Mouse (Mus musculus) forebrain, embryonic 14.5 days (tissue): ENCODE data around the gene Slc4a3. TPM values are rescaled to one million over a fixed set of nuclear protein-coding genes. Genes with fewer than 3 reads are reported as not detected.

Experiments used
- ATAC-seq: fragments of 200-750 bp; cut with Nextera tagmentation; 2 replicates; pipeline ENCODE4 v1.8.0; 2017; ENCODE audit warnings: mild to moderate bottlenecking, moderate library complexity
- DNase-seq: peaks from one replicate; pipeline ENCODE4 v3.0.0-alpha.2; 2015; ENCODE audit warnings: low spot score
- H3K27ac ChIP-seq: fragments of 300-500 bp; sonication (generic); 2 replicates; pipeline ENCODE4 v1.5.1; 2014; ENCODE audit warnings: low read depth, mild to moderate bottlenecking, control low read depth, low read length, moderate library complexity
- H3K27me3 ChIP-seq: fragments of 300-500 bp; sonication (generic); replicated peaks from 2 replicates; pipeline ENCODE4 v1.6.1; 2014; ENCODE audit warnings: low read length, control low read depth, mixed read lengths; ENCODE audit not compliant: control insufficient read depth, insufficient read depth
- H3K36me3 ChIP-seq: fragments of 300-500 bp; sonication (generic); 2 replicates; pipeline ENCODE4 v1.6.1; 2014; ENCODE audit warnings: low read length, control low read depth; ENCODE audit not compliant: control insufficient read depth, insufficient read depth
- H3K4me1 ChIP-seq: fragments of 300-500 bp; sonication (generic); 2 replicates; pipeline ENCODE4 v1.6.1; 2014; ENCODE audit warnings: antibody characterized with exemption, low read length, control low read depth; ENCODE audit not compliant: control insufficient read depth, insufficient read depth
- H3K4me2 ChIP-seq: fragments of 300-500 bp; sonication (generic); 2 replicates; pipeline ENCODE4 v1.6.1; 2014; ENCODE audit warnings: mild to moderate bottlenecking, control low read depth, low read length
- H3K4me3 ChIP-seq: fragments of 300-500 bp; sonication (generic); 2 replicates; pipeline ENCODE4 v1.5.1; 2014; ENCODE audit warnings: low read depth, low read length, control low read depth
- H3K9ac ChIP-seq: fragments of 300-500 bp; sonication (generic); 2 replicates; pipeline ENCODE4 v1.6.1; 2014; ENCODE audit warnings: mild to moderate bottlenecking, low read length, control low read depth, moderate library complexity
- H3K9me3 ChIP-seq: fragments of 300-500 bp; sonication (generic); replicated peaks from 2 replicates; pipeline ENCODE4 v1.6.1; 2016; ENCODE audit warnings: low read length, control low read depth, mixed read lengths; ENCODE audit not compliant: control insufficient read depth
- WGBS: fragments of 180-500 bp; shearing (Covaris S2); extraction: QIAGEN DNeasy Blood & Tissue Kit; methylation state at CpG from one replicate; pipeline ENCODE4 v1.1.7; 2014; 5-methylcytosine and 5-hydroxymethylcytosine counted together
- polyA plus RNA-seq: library from polyadenylated mRNA; unstranded; fragments of >200 nt; fragmentation: Nextera tagmentation; extraction: Ambion mirVana; gene quantifications from 2 replicates; pipeline ENCODE4 v1.2.1, GENCODE M21; 2014

Slc4a3 gene
- polyA plus RNA-seq, 1 experiment from 2014 or later, result 12.6 TPM

- no peak for DNase-seq
- Histone ChIP-seq H3K9ac (no peak overlapping the region), H3K36me3 (peaks cover 63% of the 10 kb centered on the region), H3K27ac (no peak overlapping the region), H3K9me3 (no peaks in the 10 kb centered on the region), H3K4me3 (no peak overlapping the region), H3K27me3 (no peaks in the 10 kb centered on the region), H3K4me2 (no peak overlapping the region), H3K4me1 (peaks cover 5% of the 10 kb centered on the region)
- no peak for ATAC-seq
- 87% methylated on average over 7 of the region's 7 CpGs for WGBS
Observed at GRCm38 (mm10) chr1:75555680-75556079, 9.6 kb downstream of the Slc4a3 start.

- ATAC-seq (no peak), DNase-seq (no peak)
- Histone ChIP-seq H3K9me3 (no peaks in the 10 kb centered on the region), H3K4me2 (no peak overlapping the region), H3K9ac (no peak overlapping the region), H3K27ac (no peak overlapping the region), H3K27me3 (no peaks in the 10 kb centered on the region), H3K4me3 (no peak overlapping the region), H3K4me1 (peaks cover 7% of the 10 kb centered on the region), H3K36me3 (peaks cover 58% of the 10 kb centered on the region)
- WGBS, result 85% methylated on average over 9 of the region's 9 CpGs
Observed at GRCm38 (mm10) chr1:75556143-75556781, 10.2 kb downstream of the Slc4a3 start.

GRCm38 (mm10) chr1:75557041-75557440 lies 11.0 kb downstream of the Slc4a3 start:
- no peak overlapping the region for H3K4me3 ChIP-seq
- no peak for ATAC-seq
- H3K4me2 ChIP-seq, result no peak overlapping the region
- no peak overlapping the region for H3K27ac ChIP-seq
- no peaks in the 10 kb centered on the region for H3K9me3 ChIP-seq
- H3K9ac ChIP-seq, result no peak overlapping the region
- WGBS, result 91% methylated on average over 7 of the region's 7 CpGs
- H3K4me1 ChIP-seq, result peaks cover 13% of the 10 kb centered on the region
- no peak for DNase-seq
- H3K36me3 ChIP-seq, result peaks cover 50% of the 10 kb centered on the region
- H3K27me3 ChIP-seq, result no peaks in the 10 kb centered on the region

- Histone ChIP-seq H3K4me2 (no peak overlapping the region), H3K27me3 (no peaks in the 10 kb centered on the region), H3K4me3 (no peak overlapping the region), H3K9me3 (no peaks in the 10 kb centered on the region), H3K4me1 (peaks cover 13% of the 10 kb centered on the region), H3K36me3 (peaks cover 37% of the 10 kb centered on the region), H3K9ac (no peak overlapping the region), H3K27ac (no peak overlapping the region)
- 91% methylated on average over 18 of the region's 18 CpGs for WGBS
- no peak for DNase-seq
- ATAC-seq, result no peak
Observed at GRCm38 (mm10) chr1:75558388-75559178, 12.5 kb downstream of the Slc4a3 start.

- Histone ChIP-seq H3K4me2 (peak overlapping the region; percentile 35), H3K27ac (peak overlapping the region; percentile 44; the same call in 1 of the 2 replicates), H3K9me3 (no peaks in the 10 kb centered on the region), H3K36me3 (peaks cover 31% of the 10 kb centered on the region), H3K4me3 (no peak overlapping the region), H3K27me3 (no peaks in the 10 kb centered on the region), H3K9ac (0 out of 2 replicates have a peak overlapping the region, but pooled peaks have one; percentile 17), H3K4me1 (peaks cover 13% of the 10 kb centered on the region)
- DNase-seq, result peak; percentile 96
- ATAC-seq, result peak; percentile 95
- 5% methylated on average over 17 of the region's 17 CpGs for WGBS
Observed at GRCm38 (mm10) chr1:75559212-75559925, 13.3 kb downstream of the Slc4a3 start.

- no peak overlapping the region for H3K9ac ChIP-seq
Observed at GRCm38 (mm10) chr1:75560206-75560913, 14.3 kb downstream of the Slc4a3 start.

GRCm38 (mm10) chr1:75561221-75561897 lies 15.3 kb downstream of the Slc4a3 start:
- H3K36me3 ChIP-seq, result peaks cover 15% of the 10 kb centered on the region; the same call in 1 of the 2 replicates
- peaks cover 13% of the 10 kb centered on the region for H3K4me1 ChIP-seq
- WGBS, result 46% methylated on average over 4 of the region's 4 CpGs
- ATAC-seq, result no peak
- no peak overlapping the region for H3K27ac ChIP-seq
- H3K27me3 ChIP-seq, result no peaks in the 10 kb centered on the region
- no peaks in the 10 kb centered on the region for H3K9me3 ChIP-seq
- H3K9ac ChIP-seq, result no peak overlapping the region
- DNase-seq, result no peak
- H3K4me3 ChIP-seq, result no peak overlapping the region
- H3K4me2 ChIP-seq, result no peak overlapping the region

More at GRCm38 (mm10) chr1:75560206-75560913, 14.3 kb downstream of the Slc4a3 start:
- H3K4me3 ChIP-seq, result no peak overlapping the region
- H3K9me3 ChIP-seq, result no peaks in the 10 kb centered on the region
- H3K4me2 ChIP-seq, result no peak overlapping the region
- no peaks in the 10 kb centered on the region for H3K27me3 ChIP-seq
- H3K27ac ChIP-seq, result no peak overlapping the region
- H3K4me1 ChIP-seq, result peaks cover 13% of the 10 kb centered on the region
- peaks cover 21% of the 10 kb centered on the region for H3K36me3 ChIP-seq
- DNase-seq (no peak), ATAC-seq (no peak)
- WGBS, result 87% methylated on average over 12 of the region's 12 CpGs

- no peak overlapping the region for H3K9ac ChIP-seq
- H3K36me3 ChIP-seq, result peaks cover 15% of the 10 kb centered on the region; the same call in 1 of the 2 replicates
- H3K9me3 ChIP-seq, result no peaks in the 10 kb centered on the region
- 48% methylated on average over 1 of the region's 1 CpGs for WGBS
- DNase-seq (peak; percentile 63), ATAC-seq (no peak)
- no peak overlapping the region for H3K4me3 ChIP-seq
- peaks cover 13% of the 10 kb centered on the region for H3K4me1 ChIP-seq
- no peaks in the 10 kb centered on the region for H3K27me3 ChIP-seq
- no peak overlapping the region for H3K4me2 ChIP-seq
- no peak overlapping the region for H3K27ac ChIP-seq
Observed at GRCm38 (mm10) chr1:75561898-75562238, 15.8 kb downstream of the Slc4a3 start.
